Mouse (Mus musculus) liver, adult 2 months (tissue): ENCODE data around the gene Inf2.
A peak's percentile ranks its signal among the peaks of the same experiment; 100 is the strongest.

Experiments used
- CTCF ChIP-seq: fragments of 200-500 bp; IDR thresholded peaks from 2 replicates; pipeline ENCODE4 v1.5.1; 2011; ENCODE audit warnings: low read depth, low read length, control low read depth
- POLR2A ChIP-seq: fragments of 200-500 bp; IDR thresholded peaks from 2 replicates; pipeline ENCODE4 v1.6.1; 2011; ENCODE audit warnings: low read length, control low read depth; ENCODE audit not compliant: insufficient read depth; ENCODE audit errors: extremely low read depth

DNA sequence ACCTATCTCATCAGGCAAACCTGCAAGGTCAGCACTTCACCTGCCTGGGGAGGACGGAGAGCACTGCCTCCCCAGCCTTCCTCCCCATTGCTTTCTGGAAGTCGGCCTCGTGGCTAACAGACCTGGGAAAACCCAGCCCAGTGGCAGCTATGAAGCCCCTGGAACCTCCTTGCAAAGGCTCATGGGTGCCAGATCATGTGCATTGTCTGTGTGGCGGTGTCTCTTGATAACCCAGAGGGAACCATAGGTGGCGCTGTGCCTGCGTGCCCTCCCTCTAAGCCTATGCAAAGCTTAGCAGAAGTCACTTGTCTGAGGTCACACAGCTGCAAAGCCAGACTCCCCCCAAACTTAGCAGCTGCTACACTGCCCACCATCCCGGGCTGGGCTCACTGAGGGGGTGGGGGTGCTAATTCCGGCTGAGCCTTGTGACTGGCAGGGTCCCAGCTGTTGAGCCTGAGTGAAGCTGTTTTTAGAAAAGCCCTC lies 29.4 kb downstream of the Inf2 start:
- no peak for TF ChIP-seq POLR2A
- peak; percentile 92 for TF ChIP-seq CTCF
